Mouse (Mus musculus) heart, postnatal 0 days (tissue): ENCODE measurements around the gene Acvrl1. TPM values are rescaled to one million over a fixed set of nuclear protein-coding genes. Genes with fewer than 3 reads are reported as not detected.

ENCODE experiments used
- ATAC-seq: fragments of 200-750 bp; cut with Nextera tagmentation; 2 replicates; pipeline ENCODE4 v1.8.0; 2017; ENCODE audit warnings: low read depth, moderate number of reproducible peaks, moderate library complexity; ENCODE audit not compliant: insufficient read depth
- DNase-seq: peaks from one replicate; pipeline ENCODE4 v3.0.0-alpha.2; 2016; ENCODE audit warnings: low spot score
- H3K27ac ChIP-seq: fragments of 300-500 bp; sonication (generic); 2 replicates; pipeline ENCODE4 v1.5.1; 2014; ENCODE audit warnings: low read depth, mild to moderate bottlenecking
- H3K27me3 ChIP-seq: fragments of 300-500 bp; sonication (generic); 2 replicates; pipeline ENCODE4 v1.6.1; 2014; ENCODE audit warnings: low read length, mixed read lengths; ENCODE audit not compliant: control insufficient read depth, insufficient read depth
- H3K36me3 ChIP-seq: fragments of 300-500 bp; sonication (generic); replicated peaks from 2 replicates; pipeline ENCODE4 v1.6.1; 2014; ENCODE audit warnings: low read length, mixed read lengths; ENCODE audit not compliant: control insufficient read depth, insufficient read depth
- H3K4me1 ChIP-seq: fragments of 300-500 bp; sonication (generic); 2 replicates; pipeline ENCODE4 v1.6.1; 2014; ENCODE audit warnings: antibody characterized with exemption; ENCODE audit not compliant: control insufficient read depth, insufficient read depth
- H3K4me2 ChIP-seq: fragments of 300-500 bp; sonication (generic); 2 replicates; pipeline ENCODE4 v1.6.1; 2014; ENCODE audit warnings: low read depth, mild to moderate bottlenecking, low read length, moderate library complexity
- H3K4me3 ChIP-seq: fragments of 300-500 bp; sonication (generic); 2 replicates; pipeline ENCODE4 v1.5.1; 2014; ENCODE audit warnings: low read depth, low read length
- H3K9ac ChIP-seq: fragments of 300-500 bp; sonication (generic); replicated peaks from 2 replicates; pipeline ENCODE4 v1.6.1; 2014; ENCODE audit warnings: low read depth, low read length, mixed read lengths
- H3K9me3 ChIP-seq: fragments of 300-500 bp; sonication (generic); replicated peaks from 2 replicates; pipeline ENCODE4 v1.6.1; 2016; ENCODE audit warnings: low read length; ENCODE audit not compliant: control insufficient read depth
- CTCF ChIP-seq: IDR thresholded peaks from 2 replicates; pipeline ENCODE4 v1.5.1; 2016; ENCODE audit warnings: antibody characterized with exemption, control low read depth, low read depth
- EP300 ChIP-seq: IDR thresholded peaks from 2 replicates; pipeline ENCODE4 v1.6.1; 2016; ENCODE audit warnings: antibody characterized with exemption, low read depth
- WGBS: fragments of 180-500 bp; shearing (Covaris S2); extraction: QIAGEN DNeasy Blood & Tissue Kit; methylation state at CpG from one replicate; pipeline ENCODE4 v1.1.7; 2014; 5-methylcytosine and 5-hydroxymethylcytosine counted together
- polyA plus RNA-seq: library from polyadenylated mRNA; unstranded; fragments of >200 nt; fragmentation: Nextera tagmentation; extraction: Ambion mirVana; gene quantifications from 2 replicates; pipeline ENCODE4 v1.2.1, GENCODE M21; 2015
- total RNA-seq: library from RNA; depleted of rRNA; stranded (reverse); fragments of >200 nt; gene quantifications from 2 replicates; pipeline ENCODE4 v1.2.3, GENCODE M21; 2014; ENCODE audit warnings: low replicate concordance

Gene Acvrl1
- total and polyA plus RNA-seq, 2 experiments from 2014 or later = 9.3 to 36.0 TPM

DNA sequence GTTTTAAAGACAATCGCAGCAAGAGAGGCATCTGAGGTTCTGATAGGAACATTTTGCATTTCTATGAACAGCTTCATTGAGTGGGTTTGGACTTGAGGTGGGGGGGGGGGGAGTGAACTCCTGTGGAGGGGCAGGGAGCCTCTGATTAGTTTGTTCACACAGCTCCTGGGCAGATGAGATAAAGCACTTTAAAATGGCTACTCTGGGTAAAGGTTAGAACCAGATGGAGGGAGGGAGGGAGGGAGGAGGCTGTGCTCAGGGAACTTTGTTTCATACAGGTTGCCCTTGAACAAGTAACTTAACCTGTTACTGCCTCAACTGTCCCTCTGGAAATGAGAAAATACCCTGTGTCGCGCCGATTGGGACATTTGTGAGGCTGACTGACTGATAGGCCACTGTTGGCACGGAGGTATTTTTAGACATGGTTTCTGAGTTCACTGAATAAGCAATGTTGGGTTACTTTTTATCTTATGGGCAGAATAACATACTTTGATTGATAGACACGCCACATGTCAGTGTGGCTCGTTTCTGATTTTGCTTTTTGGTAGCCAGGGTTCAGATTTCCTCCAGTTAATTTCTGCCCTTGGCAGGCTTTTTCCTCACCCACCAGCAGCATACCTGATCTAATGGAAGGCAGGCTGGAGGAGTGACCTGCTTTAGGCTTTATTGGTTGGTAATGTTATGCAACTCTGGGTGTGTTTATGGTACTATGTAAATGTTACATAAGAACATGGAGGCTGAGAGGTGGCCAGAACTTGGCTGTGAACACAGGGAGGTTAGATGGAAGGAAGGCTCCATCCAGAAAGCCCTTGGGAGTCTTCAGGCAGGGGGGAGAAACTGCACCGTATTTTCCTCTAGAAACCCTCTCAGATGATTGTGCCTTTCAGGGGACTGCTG lies 48.7 kb downstream of the Acvrl1 start:
- DNase-seq (peak; percentile 56), ATAC-seq (no peak)
- Histone ChIP-seq H3K9me3 (no peaks in the 10 kb centered on the region), H3K4me2 (peak overlapping the region; percentile 83), H3K4me1 (peaks cover 58% of the 10 kb centered on the region), H3K36me3 (no peaks in the 10 kb centered on the region), H3K27ac (peak overlapping the region; percentile 90), H3K4me3 (no peak overlapping the region), H3K9ac (peak overlapping the region; percentile 11; the same call in 1 of the 2 replicates), H3K27me3 (no peaks in the 10 kb centered on the region)
- TF ChIP-seq CTCF (no peak), EP300 (no peak)
- WGBS = 21% methylated on average over 8 of the region's 8 CpGs

DNA sequence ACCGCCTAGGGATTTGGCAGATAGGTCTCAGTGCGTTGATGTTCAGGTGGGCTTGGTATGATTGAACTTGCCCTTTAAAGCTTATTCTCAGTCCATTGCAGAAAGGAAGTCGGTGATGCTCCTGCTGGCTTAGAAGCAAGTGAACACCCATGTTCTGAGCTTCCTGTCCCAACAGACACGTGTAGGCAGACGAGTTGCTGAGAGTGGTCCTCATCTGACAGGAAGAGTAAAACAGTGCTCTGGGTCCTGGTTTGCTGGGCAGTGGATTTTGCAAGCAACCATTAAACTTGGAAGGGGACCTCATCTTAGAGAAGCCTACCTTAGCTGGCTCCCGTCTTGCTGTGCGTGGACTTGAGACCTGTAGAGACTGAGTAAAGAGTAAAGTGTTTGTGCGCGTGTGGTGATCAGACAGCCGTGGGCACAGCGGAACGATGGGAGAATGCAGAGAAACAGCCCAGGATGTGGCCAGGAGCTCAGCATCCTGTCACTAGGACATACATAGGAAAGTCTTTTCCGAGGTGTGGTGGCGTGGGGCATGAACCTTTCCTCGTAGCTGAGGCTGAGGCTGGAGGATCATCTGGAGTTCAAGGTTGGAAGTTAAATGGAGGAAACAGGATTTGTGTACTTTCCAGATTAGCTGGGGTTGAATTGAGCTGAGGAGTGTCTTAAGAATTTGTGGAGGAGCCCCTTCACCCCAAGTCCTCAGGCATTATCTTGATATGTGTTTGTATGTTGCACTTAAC lies 52.2 kb downstream of the Acvrl1 start:
- Histone ChIP-seq H3K4me1 (peaks cover 46% of the 10 kb centered on the region), H3K4me3 (no peak overlapping the region), H3K36me3 (no peaks in the 10 kb centered on the region), H3K4me2 (no peak overlapping the region), H3K27ac (no peak overlapping the region), H3K27me3 (no peaks in the 10 kb centered on the region), H3K9ac (no peak overlapping the region), H3K9me3 (no peaks in the 10 kb centered on the region)
- DNase-seq (no peak), ATAC-seq (no peak)
- TF ChIP-seq EP300 (no peak), CTCF (no peak)
- 63% methylated on average over 15 of the region's 15 CpGs for WGBS

DNA sequence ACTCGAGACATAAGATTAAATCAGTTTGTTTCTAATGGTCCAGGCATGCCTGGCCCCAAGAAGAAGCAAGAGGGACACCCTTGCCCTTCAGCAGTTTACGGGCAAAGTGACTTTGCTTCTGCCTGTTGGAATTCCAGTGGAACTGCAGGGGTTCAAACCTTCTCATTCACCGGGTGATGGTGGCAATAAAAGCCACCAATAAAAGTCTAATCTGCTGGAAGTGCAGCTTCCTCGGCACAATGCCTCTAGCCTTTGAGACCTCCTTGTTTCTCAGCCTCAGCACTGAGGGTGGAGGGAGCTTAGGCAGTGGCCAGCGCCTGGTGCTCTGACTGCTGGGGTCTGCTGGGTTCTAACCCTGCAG lies 52.8 kb downstream of the Acvrl1 start:
- Histone ChIP-seq H3K36me3 (no peaks in the 10 kb centered on the region; the same call in 1 of the 2 replicates), H3K4me2 (no peak overlapping the region), H3K9me3 (no peaks in the 10 kb centered on the region), H3K4me3 (no peak overlapping the region), H3K9ac (0 out of 2 replicates have a peak overlapping the region, but pooled peaks have one; percentile 17), H3K27me3 (no peaks in the 10 kb centered on the region), H3K27ac (no peak overlapping the region), H3K4me1 (peaks cover 42% of the 10 kb centered on the region)
- ATAC-seq (no peak), DNase-seq (no peak)
- WGBS = 31% methylated on average over 5 of the region's 5 CpGs
- no peak for TF ChIP-seq EP300
- TF ChIP-seq CTCF = no peak

DNA sequence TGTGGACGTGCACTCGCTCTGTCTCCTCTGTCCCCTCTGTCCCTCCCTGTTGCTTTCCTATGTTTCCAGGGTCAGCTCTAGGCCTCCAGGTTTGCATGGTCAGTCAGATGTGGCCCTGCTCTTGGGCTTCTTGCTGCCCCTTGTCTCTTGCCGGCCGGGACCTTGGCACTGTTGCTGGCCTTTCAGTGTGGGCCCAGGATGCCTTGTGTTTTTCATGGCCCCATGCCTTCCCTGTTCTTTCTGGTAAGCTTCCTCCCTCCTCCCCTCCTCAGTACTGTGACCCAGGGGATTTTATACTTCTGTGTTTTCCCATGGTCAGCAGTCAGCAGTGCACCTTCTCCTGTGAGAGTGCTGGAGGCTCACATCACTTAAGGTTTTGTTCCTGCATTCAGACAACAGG lies 53.2 kb downstream of the Acvrl1 start:
- 0 out of 2 replicates have a peak overlapping the region, but pooled peaks have one; percentile 17 for H3K9ac ChIP-seq
- TF ChIP-seq CTCF = no peak
- TF ChIP-seq EP300 = no peak

DNA sequence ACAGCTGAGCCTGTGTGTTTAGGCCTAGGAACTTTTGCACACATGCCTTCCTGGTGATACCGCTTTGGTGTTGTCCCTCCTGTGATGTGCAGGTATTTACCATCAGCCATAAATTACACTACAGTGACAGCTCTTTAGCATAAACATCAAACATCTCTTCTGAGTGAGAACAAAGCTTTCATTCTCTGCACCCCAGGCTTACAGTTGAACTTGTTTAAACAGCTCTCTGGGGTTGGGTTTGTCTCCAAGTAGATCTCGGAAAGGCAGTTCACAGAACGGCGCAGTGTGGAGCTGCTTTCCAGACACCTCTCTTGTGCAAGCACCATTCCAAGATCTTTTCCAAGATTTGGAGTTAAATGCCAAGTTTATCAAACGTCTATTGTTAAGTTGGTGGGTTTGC lies 54.4 kb downstream of the Acvrl1 start:
- H3K27me3 ChIP-seq = no peaks in the 10 kb centered on the region
- H3K27ac ChIP-seq = no peak overlapping the region
- H3K4me1 ChIP-seq = peaks cover 27% of the 10 kb centered on the region
- WGBS = 66% methylated on average over 5 of the region's 5 CpGs
- H3K4me2 ChIP-seq = no peak overlapping the region
- no peaks in the 10 kb centered on the region; the same call in 1 of the 2 replicates for H3K36me3 ChIP-seq
- no peak for TF ChIP-seq EP300
- TF ChIP-seq CTCF = no peak
- ATAC-seq = no peak
- no peaks in the 10 kb centered on the region for H3K9me3 ChIP-seq
- H3K9ac ChIP-seq = no peak overlapping the region
- H3K4me3 ChIP-seq = no peak overlapping the region
- DNase-seq = no peak

More for the DNA sequence above, 53.2 kb downstream of the Acvrl1 start:
- WGBS = 39% methylated on average over 4 of the region's 4 CpGs
- Histone ChIP-seq H3K27me3 (no peaks in the 10 kb centered on the region), H3K4me1 (peaks cover 38% of the 10 kb centered on the region), H3K9me3 (no peaks in the 10 kb centered on the region), H3K4me3 (no peak overlapping the region), H3K27ac (no peak overlapping the region), H3K36me3 (no peaks in the 10 kb centered on the region; the same call in 1 of the 2 replicates), H3K4me2 (no peak overlapping the region)
- ATAC-seq (no peak), DNase-seq (no peak)
